Mouse (Mus musculus) gastrocnemius, postnatal 25 days (tissue): ENCODE data around the gene Bsdc1. TPM values are rescaled to one million over a fixed set of nuclear protein-coding genes. Genes with fewer than 3 reads are reported as not detected.
A peak's percentile ranks its signal among the peaks of the same experiment; 100 is the strongest.
"Not testable (repeated sequence)": the region's sequence is repeated elsewhere in the genome, so short reads cannot be mapped to it uniquely, and the experiment has no call there.

Source experiments
- DNase-seq: peaks from one replicate; pipeline ENCODE4 v3.0.0; 2022
- long read RNA-seq, 2 experiments: library from polyadenylated mRNA; stranded (forward); transcript quantifications; one replicate each; pipeline ENCODE4 v2.0.0; 2021
- total RNA-seq, 2 experiments: library from RNA; stranded (reverse); gene quantifications; 1 replicate in 1 of 2; 2 replicates in 1 of 2; pipeline ENCODE4 v1.2.3; 2021

Gene Bsdc1
- 10 to 100 TPM; 25.6 to 26.9 TPM for total RNA-seq
- long read RNA-seq, experiment 1, transcript Bsdc1-201 (11 exons, 2,823 nt): major isoform, 6 of 25 reads
- long read RNA-seq, experiment 1, partial matches to known transcripts: 19 of 25 reads
- long read RNA-seq, experiment 1, other reads (novel, unspliced or antisense): 0 of 25 reads
- long read RNA-seq, experiment 2, transcript Bsdc1-201 (11 exons, 2,823 nt): major isoform, 12 of 26 reads
- long read RNA-seq, experiment 2, partial matches to known transcripts: 3 of 26 reads
- long read RNA-seq, experiment 2, other reads (novel, unspliced or antisense): 11 of 26 reads

DNA sequence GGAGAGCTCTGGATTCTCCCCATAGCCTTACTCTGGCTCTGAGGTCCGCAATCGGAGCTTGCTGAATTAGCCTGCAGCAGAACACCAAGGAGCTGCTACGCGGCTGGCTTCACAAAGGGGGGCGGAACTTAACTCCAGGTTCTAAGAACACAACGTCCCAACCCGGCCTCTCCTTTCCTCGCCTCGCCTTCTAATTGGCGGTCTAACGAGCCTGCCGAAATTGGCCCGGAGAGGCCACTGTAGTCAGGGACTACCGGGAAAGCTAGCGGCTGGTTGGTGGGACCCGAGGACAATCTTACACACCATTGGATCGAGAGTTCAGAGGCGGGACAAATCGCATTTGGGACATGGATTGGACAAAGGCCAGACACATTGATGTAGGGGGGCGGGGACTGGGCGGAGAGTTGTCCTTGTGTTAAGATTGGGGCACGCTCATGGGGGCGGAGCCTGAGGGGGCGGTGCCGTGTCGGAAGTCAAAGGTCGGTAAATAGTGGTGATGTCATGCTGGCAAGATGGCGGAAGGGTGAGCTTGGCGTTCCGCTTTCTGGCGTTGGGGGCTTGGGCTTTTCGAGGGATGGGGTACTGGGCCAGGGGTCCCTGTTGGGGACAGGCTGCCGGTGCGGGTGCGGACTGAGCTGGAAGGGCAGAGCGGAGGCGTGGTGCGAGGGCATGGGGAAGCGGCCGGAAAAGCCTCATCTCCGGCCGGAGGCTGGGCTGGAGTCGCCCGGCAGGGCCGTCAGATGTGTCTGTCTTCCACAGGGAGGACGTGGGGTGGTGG lies at the start of gene Bsdc1:
TSS of gene Bsdc1 (plus strand) at position 399 of the 778 bp plus-strand sequence.
- DNase-seq: peak; percentile 100

DNA sequence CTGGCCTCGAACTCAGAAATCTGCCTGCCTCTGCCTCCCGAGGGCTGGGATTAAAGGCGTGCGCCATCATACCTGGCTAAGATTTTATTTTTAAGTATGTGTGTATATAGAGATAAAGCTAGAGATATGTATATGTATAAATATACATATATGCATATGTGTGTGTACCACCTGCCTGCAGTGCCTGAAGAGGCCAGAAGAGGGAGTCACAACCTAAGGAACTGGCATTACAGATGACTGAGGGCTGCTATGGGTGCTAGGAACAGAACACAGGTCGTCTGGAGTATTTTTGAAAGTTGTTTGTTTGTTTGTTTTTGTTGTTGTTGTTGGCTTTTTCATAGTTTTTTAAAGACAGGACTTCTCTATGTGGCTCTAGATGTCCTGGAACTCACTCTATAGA lies 45.5 kb upstream of the Bsdc1 start:
- no peak for DNase-seq

DNA sequence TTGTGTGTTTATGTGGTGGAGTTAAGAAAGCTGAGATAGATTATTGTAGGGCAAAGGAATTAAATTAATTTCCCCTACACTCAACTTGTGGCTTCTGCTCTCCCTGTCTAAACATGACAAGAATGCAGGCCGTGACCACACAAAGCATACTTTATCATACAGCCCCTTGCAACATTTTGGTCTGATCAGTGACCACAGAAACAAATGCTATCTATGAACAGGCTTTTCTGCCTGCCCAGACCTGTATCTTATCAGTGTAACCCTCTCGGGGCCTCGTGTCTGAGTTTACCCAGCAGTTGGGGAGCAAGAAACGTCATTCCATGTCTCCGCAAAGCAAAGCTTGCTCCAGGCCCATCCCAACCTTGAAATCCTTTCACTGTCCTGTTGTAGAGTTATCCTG lies 44.9 kb upstream of the Bsdc1 start:
- no peak for DNase-seq

DNA sequence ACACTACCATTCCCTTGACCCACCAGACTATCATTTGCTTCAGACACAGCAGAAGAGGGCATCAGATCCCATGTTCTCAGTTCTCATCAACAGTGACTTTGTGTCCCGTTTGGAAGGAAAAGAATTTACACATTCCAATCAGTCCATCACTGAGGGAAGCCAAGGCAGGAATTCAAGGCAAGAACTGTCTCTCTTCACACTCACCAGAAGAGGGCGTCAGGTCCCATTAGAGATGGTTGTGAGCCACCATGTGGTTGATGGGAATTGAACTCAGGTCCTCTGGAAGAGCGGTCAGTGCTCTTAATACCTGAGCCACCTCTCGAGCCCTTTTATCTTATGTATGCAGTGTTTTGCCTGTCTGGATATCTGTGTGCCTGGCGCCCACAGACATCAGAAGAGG lies 43.1 kb upstream of the Bsdc1 start:
- DNase-seq: no peak

DNA sequence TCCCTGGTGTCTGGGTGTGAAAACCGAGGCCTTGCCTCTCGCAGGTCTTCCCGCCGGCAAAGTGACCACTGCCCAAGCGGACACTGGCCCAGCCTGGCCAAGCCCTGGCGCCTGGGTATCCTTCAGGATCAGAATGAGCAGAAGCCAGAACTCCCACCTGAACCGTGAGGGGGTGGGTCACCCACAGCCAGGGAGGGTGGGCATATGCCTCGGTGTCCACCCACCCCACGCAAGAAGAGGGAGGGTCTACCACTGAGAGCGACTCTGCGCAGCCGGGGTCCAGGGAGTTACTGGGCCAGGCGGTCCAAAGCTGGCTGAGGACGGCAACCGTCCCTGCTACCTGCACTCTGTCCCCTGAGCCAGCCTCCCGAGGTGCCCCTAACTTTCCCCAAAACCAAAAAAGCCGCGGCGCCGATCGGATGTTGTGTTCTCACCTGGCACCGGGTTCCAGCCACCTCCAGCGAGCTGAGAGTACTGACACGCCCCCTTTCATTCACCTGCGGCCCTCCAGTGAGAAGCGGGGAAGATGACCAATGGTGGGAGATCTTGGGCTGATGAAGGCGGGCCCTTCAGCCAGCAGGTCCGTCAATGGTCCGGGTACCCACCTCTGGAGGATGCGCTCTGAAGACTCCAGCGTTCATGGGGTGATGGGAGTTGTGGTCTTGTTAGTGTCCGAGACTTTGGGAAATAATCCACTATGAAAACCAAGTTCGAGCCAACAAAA lies 20.9 kb upstream of the Bsdc1 start, which contains the start of gene Zbtb8b:
TSS of gene Zbtb8b (minus strand) at position 514 of the 724 bp plus-strand sequence.
- DNase-seq: no peak

DNA sequence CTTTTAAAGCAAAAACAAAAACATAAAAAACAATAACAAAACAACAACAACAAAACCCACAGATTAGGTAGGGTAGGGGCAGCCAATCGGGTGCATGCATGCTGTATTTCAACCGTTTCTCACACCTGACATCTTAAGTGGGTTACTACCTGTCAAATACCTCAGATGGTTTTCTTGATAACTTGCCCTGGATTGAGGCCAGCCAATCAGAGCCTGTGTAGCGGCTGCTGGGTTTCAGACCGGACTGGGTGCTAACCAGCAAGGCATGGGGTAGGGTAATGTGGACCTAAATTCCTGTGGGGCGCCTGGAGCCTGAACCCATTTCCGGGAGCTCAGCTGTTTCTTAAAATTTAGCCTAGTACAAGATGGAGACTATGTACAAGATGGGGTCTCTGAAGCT lies 20.2 kb upstream of the Bsdc1 start:
- DNase-seq: no peak

DNA sequence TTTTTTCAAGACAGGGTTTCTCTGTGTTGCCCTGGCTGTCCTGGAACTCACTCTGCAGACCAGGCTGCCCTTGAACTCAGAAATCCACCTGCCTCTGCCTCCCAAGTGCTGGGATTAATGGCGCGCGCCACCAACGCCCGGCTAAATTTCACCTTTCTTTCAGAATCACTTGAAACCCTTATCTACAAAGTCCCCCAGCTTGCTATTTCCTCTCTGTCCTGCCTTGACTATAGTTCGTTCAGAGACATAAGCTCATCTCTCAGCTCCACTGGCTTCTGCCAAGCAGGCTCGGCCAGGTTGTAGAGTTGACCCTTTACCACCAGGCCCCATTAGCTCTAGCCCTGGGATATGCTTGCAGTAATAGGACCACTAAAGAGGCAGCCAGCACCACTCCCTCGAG lies 14.0 kb upstream of the Bsdc1 start:
- DNase-seq: no peak

DNA sequence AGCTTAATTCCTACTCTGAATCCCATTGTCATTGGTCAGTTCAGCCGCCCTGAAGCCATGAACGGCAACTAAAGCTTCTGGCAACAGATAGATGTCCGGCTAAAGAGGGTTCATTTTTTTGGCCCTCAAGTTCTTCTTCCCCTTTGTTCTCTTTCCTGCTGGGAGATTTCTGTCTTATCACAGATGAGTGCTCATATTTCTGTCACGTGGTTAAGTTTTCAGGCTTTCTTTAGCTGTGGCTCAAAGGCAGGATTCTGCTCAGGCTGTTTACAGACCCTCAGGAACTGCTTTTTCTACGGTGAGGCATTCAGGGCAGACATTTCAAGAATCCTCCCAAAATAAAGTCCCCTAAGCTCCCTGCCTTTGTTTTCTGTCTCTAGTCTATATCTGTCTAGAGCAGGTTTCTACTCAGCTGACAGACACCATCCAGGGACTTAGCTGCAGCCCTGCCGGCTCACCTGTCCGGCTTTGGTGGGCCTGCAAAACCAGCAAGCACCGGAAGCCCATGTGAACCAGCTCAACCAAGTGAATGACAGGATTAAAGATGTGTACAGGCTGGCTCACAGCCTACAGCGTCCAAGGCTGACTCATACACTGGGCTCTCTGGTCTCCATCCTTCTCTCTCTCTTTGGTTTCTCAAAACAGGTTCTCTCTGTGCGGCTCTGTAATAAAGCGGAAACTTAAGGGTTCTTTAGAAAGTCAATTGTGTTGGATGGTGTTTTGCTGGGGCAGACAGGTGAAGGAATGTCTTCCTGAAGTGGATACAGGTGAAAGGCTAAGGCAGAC lies 13.4 kb upstream of the Bsdc1 start:
- DNase-seq: no peak

DNA sequence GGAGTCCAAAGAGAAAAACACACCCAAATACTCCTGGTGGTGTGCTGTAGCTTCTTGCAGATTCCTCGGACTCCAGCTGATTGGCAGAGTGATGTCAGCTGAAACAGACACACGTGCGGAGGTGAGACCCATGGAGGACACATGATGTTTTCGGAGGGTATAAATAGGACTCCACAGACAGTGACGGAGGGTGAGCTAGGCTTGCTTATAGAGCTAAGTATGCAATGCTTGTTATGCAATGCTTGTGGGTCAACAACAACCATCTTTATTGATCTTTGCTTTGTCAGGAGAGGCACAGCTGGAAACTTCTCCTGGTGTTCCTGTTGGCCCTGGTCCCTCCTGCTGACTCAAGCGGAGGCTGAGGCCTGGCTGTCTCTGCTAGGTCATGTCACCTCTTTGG lies 12.7 kb upstream of the Bsdc1 start:
- DNase-seq: no peak

DNA sequence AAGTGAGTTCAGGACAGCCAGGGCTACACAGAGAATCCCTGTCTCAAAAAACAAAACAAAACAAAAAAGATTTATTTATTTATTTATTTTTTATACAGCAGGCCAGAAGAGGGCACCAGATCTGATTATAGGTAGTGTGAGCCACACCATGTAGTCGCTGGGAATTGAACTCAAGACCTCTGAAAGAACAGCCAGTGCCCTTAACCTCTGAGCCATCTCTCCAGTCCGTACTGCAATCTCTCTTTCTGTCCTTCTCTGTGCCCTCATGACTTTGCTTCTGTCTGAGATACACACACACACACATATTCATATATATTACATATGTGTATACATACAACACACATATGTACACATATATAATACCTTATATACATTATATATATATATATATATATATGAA lies 10.5 kb upstream of the Bsdc1 start:
- DNase-seq: no peak

DNA sequence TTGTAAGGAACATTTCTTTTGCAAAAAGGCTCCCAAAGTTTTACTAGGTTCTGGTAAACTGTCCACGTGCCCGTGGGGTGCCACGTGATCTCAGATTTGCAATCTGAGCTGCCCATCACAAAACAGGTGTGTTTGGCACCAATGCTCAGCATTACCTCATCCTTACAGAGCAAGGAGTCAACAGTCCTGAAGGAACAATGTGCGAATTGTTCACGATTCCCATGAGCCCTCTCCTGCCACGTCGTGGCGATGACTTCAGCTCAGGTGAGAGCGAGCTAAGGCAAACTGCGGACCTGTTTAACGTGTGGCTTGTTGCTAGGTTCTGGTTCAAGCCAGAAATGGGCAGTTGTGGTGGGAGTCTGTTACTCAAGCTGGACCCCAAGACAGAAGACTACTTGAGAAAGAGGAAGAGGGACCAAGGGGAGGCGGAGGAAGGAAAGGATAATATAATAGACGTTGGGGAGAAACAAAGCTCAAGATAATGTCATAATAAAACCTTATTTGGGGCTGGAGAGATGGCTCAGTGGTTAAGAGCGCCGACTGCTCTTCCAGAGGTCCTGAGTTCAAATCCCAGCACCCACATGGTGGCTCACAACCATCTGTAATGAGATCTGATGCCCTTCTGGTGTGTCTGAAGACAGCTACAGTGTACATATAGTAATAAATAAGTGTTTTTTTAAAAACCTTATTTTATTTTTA lies 9.8 kb upstream of the Bsdc1 start:
- DNase-seq: no peak

DNA sequence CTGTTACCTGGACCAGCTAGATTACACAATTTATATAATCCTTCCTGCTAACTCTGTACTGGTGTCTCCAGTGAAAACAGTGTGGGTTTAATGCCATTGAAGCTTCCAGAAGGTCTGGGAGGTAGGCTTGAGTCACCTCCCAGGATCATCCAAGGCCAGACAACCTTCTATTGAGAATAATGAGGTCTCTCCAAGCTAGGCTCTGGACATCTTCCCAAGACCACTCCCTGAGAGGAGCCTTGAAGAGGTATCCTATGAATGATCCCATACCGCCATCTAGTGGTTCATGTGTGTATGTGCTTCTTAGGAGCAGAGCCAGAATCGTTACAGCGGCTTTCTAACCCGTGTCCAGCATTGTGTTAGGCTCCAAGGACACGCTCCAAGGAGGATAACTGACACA lies 6.1 kb upstream of the Bsdc1 start:
- peak; percentile 35 for DNase-seq

DNA sequence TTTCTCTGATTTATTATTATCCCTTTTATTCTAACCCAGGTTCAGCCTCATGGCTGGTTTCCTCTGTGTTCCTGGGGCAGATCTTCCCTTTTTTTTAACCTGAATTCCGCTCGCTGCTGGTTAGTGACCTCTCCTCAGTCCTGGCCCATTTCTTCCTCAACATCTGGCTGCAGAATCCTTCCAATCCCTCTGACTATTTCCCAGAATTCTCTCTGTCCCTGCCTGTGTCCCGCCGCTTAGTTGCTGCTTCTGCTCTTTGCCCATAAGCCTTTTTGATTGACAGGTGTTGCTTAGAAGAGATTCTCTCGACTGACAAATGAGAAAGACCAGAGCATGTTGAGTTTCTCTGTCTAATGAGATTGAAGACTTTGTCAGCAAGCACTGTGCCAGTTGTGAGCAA lies 5.3 kb upstream of the Bsdc1 start:
- DNase-seq: no peak

DNA sequence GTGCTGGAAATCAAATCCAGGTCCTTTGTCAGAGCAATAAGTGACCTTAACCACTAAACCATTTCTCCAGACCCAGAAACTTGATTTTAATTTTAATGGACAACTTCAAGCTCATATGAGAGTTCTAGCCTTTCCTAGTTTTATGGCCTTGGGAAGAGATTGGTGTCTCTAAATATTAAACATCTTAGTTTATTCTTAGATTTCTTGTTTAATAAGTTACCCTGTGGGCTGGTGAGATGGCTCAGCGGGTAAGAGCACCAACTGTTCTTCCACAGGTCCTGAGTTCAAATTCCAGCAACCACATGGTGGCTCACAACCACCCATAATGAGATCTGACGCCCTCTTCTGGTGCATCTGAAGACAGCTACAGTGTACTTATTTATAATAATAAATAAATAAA lies 4.1 kb upstream of the Bsdc1 start:
- DNase-seq: not testable (repeated sequence)

DNA sequence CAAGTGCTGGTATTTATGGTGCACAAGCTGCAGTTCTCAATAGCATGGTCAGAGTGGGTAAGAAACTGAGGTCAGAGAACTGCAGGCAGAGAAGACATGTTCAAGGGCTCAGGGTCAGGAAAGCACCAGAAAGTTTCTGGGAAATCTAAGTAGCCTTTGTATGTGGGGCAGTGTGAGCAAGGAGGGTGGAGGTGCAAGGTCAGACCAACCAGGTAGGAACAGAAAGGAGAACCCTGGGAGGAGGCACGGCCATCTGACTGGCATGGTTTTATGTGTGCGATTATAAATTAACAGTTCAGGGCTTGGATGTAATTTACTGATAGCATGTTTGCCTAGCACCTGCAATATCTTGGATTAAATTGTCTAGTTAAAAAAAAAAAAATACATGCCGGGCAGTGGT lies 1.7 kb upstream of the Bsdc1 start:
- no peak for DNase-seq

DNA sequence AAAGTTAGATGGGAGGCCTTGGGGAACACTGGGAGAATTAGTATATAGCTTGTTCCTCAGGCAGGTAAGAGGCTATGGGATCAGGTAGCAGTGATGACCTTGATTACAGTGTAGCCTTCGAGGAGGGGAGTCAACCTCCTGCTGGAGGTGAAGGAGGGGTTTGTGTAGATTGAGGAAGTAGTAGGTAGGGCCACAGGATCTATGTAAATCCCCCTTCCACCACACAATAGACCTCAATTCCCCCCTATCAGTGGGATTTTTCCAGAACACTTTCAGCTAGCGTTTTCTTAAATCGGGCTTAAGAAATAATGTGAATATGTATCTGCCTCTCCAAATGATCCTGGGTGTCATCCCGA lies 576 bp upstream of the Bsdc1 start:
- DNase-seq: no peak

DNA sequence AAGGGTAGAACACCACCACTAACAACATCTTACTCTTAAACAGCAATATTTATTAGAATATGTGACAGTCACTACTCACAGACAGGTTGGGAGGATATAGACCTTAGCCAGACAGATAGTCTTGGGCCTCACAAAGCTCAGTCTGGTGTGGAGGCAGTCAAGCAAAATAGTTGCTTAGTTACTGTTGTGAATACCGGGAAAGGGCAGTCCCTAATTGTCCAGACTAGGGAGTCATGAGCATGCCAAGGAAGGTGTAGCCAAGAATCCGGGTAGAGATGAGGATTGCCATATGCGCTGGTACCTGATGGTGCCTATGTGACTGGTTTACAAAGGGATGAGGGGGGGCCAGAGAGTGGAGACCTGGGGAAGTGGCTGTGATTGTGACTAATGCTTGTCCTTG lies 737 bp downstream of the Bsdc1 start:
- no peak for DNase-seq

DNA sequence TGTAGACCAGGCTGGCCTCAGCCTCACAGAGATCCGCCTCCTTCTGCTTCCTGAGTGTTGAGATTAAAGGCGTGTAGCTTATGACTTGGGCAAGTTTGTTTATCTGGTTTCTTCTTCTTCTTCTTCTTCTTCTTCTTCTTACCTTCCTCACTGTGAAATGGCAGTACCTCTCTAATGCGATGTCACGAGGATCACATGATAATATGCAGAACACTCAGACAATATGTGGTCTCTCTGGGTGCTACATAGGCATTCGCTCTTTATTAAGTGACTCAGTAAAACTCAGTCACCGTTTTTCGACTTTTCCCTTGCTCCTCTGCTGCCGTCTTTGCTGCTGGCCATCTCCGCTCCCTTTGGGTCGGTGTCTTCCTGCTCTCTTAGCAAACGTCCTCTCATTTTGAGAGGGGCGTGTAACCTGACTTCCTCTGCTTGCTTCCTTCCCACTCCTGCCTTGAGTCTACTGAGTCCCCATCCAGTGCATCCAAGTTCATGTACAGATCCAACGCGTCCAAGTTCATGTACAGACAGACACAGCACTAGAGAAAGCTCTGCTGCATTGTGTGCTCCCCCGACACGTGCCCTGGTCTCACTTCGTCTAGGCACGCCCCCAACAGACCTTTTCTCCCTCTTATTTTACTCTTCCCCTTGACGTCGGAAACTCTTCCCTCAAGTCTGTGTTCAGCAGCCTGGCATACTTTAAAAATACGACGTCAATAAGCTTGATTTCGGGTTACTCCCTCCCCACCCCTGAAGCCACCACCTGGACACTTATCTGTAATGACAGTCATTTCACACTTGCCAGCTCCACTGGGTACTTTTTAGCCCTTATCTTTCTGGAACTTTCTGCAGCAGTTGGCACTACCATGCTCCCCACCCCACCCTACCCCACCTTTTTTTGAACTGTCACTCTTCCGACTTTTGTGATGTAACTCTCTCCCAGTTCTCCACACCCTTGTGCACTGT lies 2.0 kb downstream of the Bsdc1 start:
- DNase-seq: no peak

DNA sequence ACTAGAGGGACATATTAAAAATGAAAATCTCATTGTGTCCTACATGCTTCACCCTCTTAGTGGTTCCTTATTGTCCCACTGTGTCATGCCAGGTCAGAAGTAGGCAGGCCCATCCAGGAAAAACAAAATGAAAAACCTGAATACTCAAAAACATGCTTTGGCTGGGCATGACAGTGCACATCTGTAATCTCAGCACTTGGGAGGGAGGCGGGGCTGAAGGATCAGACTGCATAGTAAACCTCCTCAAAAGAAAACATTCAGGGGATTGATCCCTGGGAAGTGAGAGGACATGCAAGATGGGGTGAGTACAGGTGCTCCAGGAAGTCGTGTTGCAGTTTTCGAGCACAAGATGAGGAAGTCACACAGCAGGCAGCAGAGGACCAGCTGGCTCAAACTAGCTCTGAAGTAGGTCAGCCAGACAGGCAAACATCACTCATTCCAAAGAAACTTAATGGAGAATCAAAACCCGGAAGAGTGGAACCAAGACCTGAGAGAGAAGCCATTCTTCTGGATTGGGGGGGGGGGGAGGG lies 3.0 kb downstream of the Bsdc1 start:
- DNase-seq: no peak

DNA sequence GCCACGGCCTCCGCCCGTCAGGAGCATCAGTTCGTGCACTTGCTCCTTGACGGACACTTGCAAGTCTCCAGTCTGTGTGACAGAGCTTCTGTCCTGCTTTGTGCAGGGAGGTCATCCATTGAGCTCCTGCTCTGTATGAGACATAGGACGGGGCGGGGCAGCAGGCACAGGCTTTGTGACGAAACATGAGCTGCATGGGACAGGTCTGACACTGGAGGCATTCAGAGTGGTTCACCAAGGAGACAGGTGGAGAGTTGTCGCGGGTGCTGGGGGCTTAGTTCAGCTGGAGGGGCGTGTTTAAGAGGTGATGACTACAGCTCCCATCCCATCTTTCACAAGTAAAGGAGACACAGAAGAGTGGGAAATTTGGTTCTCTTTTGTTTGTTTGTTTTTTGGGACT lies 14.7 kb downstream of the Bsdc1 start:
- no peak for DNase-seq
